Mouse (Mus musculus): ENCODE results near the gene Klhl1. TPM values are rescaled to one million over a fixed set of nuclear protein-coding genes. Genes with fewer than 3 reads are reported as not detected.

The Klhl1 gene
- not detected in 4 replicates for total RNA-seq (2023)

GRCm38 (mm10) chr14:96518954-96519682 lies at the start of gene Klhl1:
Gene Klhl1 (minus strand): TSS chr14:96519102.

Measured in B cell, adult 62 days (primary cell).